Mouse (Mus musculus): ENCODE data around the gene Cmtm3. TPM values are rescaled to one million over a fixed set of nuclear protein-coding genes. Genes with fewer than 3 reads are reported as not detected.

Cmtm3 gene
- polyA plus RNA-seq, 1 experiment from 2014 or later = 75.8 TPM

DNA sequence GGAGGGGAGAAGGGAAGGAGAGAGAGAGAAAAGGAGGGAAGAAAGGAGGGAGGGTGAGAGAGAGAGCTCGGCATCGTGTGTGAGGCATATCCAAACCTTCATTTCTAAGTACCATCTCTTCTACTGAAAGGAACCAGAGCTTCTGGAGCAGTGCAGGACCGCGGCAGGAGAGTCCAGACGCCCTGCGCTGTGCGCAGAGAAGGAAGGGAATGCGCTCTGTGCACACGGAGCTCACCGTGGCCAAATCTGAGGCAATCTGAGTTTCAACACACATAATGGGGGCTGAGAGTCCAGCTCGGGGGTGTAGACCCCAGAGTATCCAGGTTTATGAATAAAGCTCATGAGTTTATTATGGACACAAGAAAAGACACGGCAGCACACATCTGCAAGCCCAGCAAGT, 30.4 kb downstream of the Cmtm3 start:
- WGBS = 86% methylated on average over 12 of the region's 12 CpGs
- no peak for DNase-seq (ENCODE audit: low spot score)

DNA sequence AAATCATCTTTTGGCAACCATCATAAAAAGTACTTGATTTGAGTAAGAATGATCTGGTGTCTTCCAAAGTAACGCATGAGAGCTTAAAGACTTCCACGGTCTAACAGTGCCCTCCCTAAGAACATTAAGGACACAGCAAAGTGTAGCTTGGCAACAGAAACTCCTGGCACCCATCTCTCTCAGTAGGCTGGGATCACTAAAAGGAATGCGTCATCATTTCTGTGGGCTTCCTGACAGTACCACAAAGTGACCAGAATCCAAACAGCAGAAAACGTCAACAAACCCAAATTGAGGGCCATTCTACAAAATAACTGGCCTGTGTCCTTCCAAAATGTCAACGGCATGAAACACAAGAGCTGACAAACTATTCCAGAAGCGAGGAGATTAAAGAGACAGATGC, 30.9 kb downstream of the Cmtm3 start:
- H3K9me3 ChIP-seq (ENCODE audit: control insufficient read depth, low read length) = no peaks in the 10 kb centered on the region
- ATAC-seq (ENCODE audit: insufficient number of reproducible peaks, low FRiP score, low TSS enrichment, low read depth) = no peak
- H3K4me2 ChIP-seq (ENCODE audit: low read depth, severe bottlenecking) = no peak overlapping the region
- no peak overlapping the region for H3K27ac ChIP-seq (replicated peaks; ENCODE audit: low read depth, low read length)
- no peaks in the 10 kb centered on the region for H3K36me3 ChIP-seq (ENCODE audit: control insufficient read depth, insufficient read depth, low read length)
- no peak overlapping the region for H3K9ac ChIP-seq (ENCODE audit: low read length)
- H3K4me1 ChIP-seq (ENCODE audit: control insufficient read depth, insufficient read depth, low read length) = peaks cover 1% of the 10 kb centered on the region; the same call in 1 of the 2 replicates
- 77% methylated on average over 6 of the region's 6 CpGs for WGBS
- no peaks in the 10 kb centered on the region for H3K27me3 ChIP-seq (ENCODE audit: control insufficient read depth, insufficient read depth, low read length)
- H3K4me3 ChIP-seq (ENCODE audit: low read depth, low read length) = no peak overlapping the region
- no peak for DNase-seq (ENCODE audit: low spot score)

More for the DNA sequence above, 30.4 kb downstream of the Cmtm3 start:
- no peak overlapping the region for H3K4me2 ChIP-seq (ENCODE audit: low read depth, severe bottlenecking)
- no peak for ATAC-seq (ENCODE audit: insufficient number of reproducible peaks, low FRiP score, low TSS enrichment, low read depth)
- H3K4me1 ChIP-seq (ENCODE audit: control insufficient read depth, insufficient read depth, low read length) = no peaks in the 10 kb centered on the region
- H3K4me3 ChIP-seq (ENCODE audit: low read depth, low read length) = no peak overlapping the region
- no peaks in the 10 kb centered on the region for H3K27me3 ChIP-seq (ENCODE audit: control insufficient read depth, insufficient read depth, low read length)
- H3K27ac ChIP-seq (replicated peaks; ENCODE audit: low read depth, low read length) = no peak overlapping the region
- no peaks in the 10 kb centered on the region for H3K9me3 ChIP-seq (ENCODE audit: control insufficient read depth, low read length)
- H3K9ac ChIP-seq (ENCODE audit: low read length) = no peak overlapping the region
- H3K36me3 ChIP-seq (ENCODE audit: control insufficient read depth, insufficient read depth, low read length) = no peaks in the 10 kb centered on the region

DNA sequence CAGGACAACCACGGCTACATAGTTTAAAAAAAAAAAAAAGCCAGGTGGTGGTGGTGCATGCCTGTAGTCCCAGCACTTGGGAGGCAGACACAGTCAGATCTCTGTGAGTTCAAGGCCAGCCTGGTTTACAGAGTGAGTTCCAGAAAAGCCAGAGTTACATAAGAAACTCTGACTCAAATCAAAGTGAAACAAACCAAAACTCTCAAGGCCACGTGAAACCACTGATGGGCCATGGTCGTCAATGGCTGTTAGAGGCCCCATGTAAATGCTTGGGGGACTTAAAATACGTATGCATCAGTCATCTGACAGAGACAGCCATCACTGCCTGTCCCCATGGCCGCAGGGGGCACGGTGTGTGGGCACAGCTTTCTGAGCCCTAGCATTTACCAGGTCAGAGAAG, 31.9 kb downstream of the Cmtm3 start:
- Histone ChIP-seq H3K27ac (replicated peaks; ENCODE audit: low read depth, low read length) (no peak overlapping the region), H3K9me3 (ENCODE audit: control insufficient read depth, low read length) (no peaks in the 10 kb centered on the region), H3K4me3 (ENCODE audit: low read depth, low read length) (no peak overlapping the region), H3K9ac (ENCODE audit: low read length) (no peak overlapping the region), H3K27me3 (ENCODE audit: control insufficient read depth, insufficient read depth, low read length) (no peaks in the 10 kb centered on the region), H3K4me2 (ENCODE audit: low read depth, severe bottlenecking) (no peak overlapping the region), H3K4me1 (ENCODE audit: control insufficient read depth, insufficient read depth, low read length) (peaks cover 4% of the 10 kb centered on the region), H3K36me3 (ENCODE audit: control insufficient read depth, insufficient read depth, low read length) (no peaks in the 10 kb centered on the region)
- WGBS = 89% methylated on average over 6 of the region's 6 CpGs
- DNase-seq (ENCODE audit: low spot score) = no peak
- ATAC-seq (ENCODE audit: insufficient number of reproducible peaks, low FRiP score, low TSS enrichment, low read depth) = no peak

DNA sequence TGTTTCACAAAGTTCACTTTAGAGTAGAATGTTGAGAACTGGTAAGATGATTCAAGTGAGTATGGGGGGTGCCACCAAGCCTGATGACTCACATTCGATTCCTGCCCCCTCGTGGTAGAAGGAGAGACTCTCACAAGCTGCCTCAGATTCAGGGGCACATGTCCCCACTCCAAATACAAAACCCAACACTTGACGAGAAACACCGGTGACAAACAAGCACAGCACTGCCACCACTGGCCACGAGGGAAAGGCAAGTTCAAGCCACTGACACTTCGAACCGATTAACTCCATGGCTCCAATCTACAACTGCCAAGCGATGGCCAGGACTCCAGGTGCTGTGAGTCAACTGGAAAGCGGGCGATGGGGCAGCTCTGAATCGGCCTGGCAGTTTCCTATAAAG, 34.6 kb downstream of the Cmtm3 start:
- no peaks in the 10 kb centered on the region for H3K9me3 ChIP-seq (ENCODE audit: control insufficient read depth, low read length)
- H3K36me3 ChIP-seq (ENCODE audit: control insufficient read depth, insufficient read depth, low read length) = no peaks in the 10 kb centered on the region
- no peak overlapping the region for H3K27ac ChIP-seq (replicated peaks; ENCODE audit: low read depth, low read length)
- H3K9ac ChIP-seq (ENCODE audit: low read length) = no peak overlapping the region
- DNase-seq (ENCODE audit: low spot score) = no peak
- no peak overlapping the region for H3K4me2 ChIP-seq (ENCODE audit: low read depth, severe bottlenecking)
- H3K4me1 ChIP-seq (ENCODE audit: control insufficient read depth, insufficient read depth, low read length) = peaks cover 4% of the 10 kb centered on the region
- no peak overlapping the region for H3K4me3 ChIP-seq (ENCODE audit: low read depth, low read length)
- no peaks in the 10 kb centered on the region for H3K27me3 ChIP-seq (ENCODE audit: control insufficient read depth, insufficient read depth, low read length)
- WGBS = 86% methylated on average over 11 of the region's 11 CpGs
- ATAC-seq (ENCODE audit: insufficient number of reproducible peaks, low FRiP score, low TSS enrichment, low read depth) = no peak

DNA sequence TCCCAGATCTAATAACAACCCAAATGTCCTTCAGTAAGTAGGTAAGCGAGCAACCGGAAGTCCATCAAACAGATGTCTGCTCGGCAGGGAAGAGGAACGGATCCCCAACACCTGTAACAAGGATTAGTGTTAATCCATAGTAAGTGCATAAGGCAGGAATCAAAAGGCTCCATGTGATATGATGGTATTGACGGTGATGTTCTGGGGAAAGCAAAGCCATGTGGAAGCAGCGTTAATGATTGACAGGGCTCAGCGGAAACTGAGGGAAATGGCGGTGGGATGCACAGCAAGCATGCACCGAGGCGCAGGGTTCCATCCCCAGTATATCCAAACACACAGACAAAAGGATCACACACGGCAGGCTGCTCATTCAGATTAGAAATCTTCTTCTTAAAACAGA, 35.1 kb downstream of the Cmtm3 start:
- no peaks in the 10 kb centered on the region for H3K27me3 ChIP-seq (ENCODE audit: control insufficient read depth, insufficient read depth, low read length)
- DNase-seq (ENCODE audit: low spot score) (no peak), ATAC-seq (ENCODE audit: insufficient number of reproducible peaks, low FRiP score, low TSS enrichment, low read depth) (no peak)
- no peak overlapping the region for H3K9ac ChIP-seq (ENCODE audit: low read length)
- no peaks in the 10 kb centered on the region for H3K36me3 ChIP-seq (ENCODE audit: control insufficient read depth, insufficient read depth, low read length)
- no peak overlapping the region for H3K4me2 ChIP-seq (ENCODE audit: low read depth, severe bottlenecking)
- H3K27ac ChIP-seq (replicated peaks; ENCODE audit: low read depth, low read length) = no peak overlapping the region
- WGBS = 83% methylated on average over 11 of the region's 11 CpGs
- no peaks in the 10 kb centered on the region for H3K9me3 ChIP-seq (ENCODE audit: control insufficient read depth, low read length)
- H3K4me3 ChIP-seq (ENCODE audit: low read depth, low read length) = no peak overlapping the region
- peaks cover 4% of the 10 kb centered on the region for H3K4me1 ChIP-seq (ENCODE audit: control insufficient read depth, insufficient read depth, low read length)

DNA sequence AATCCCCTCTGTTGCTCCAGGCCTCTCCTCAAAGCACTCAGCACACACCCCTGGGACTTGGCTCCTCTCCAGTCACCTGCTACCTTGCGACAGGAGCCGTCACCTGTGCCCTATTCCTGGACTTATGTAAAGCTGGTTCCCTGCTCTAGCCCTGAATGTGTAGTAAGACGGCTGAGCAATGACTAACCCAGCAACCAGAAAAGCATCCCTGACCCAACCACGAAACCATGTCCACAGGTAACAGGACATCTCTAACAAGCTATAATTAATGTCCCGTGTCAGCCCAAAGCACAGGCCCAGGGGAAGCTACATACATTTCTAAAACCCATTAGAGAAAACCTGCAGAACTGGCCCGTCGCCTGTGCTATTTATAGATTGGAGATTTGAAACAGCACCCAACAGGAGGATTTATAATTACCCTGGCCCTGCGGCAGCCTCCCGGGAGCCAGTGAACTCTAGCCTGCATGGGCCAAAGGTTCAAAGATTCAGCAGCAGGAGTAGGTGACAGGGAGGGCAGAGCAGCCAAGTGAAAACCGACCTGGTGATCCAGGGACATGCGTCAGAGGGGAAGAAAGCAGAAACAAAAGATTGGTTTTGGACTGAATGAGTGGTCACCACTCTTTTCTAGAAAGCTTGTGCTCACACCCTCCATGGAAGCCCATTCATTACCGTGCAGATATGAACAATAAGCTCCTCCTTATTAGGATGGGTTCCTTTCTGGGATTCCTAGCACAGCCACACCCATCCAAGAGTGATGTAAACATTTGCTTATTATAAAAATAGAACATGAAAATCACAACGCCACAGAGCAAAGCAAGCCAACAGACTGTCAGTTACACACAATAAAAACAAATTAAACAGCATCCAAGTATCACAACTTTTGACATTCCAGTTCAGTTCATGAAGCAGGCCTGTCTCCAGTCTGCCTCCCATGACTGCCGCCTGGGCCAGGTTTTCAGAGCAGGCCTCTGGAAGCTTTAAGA, 35.9 kb downstream of the Cmtm3 start:
- Histone ChIP-seq H3K4me1 (ENCODE audit: control insufficient read depth, insufficient read depth, low read length) (peaks cover 4% of the 10 kb centered on the region), H3K4me3 (ENCODE audit: low read depth, low read length) (no peak overlapping the region), H3K36me3 (ENCODE audit: control insufficient read depth, insufficient read depth, low read length) (no peaks in the 10 kb centered on the region), H3K9me3 (ENCODE audit: control insufficient read depth, low read length) (no peaks in the 10 kb centered on the region), H3K27me3 (ENCODE audit: control insufficient read depth, insufficient read depth, low read length) (no peaks in the 10 kb centered on the region), H3K4me2 (ENCODE audit: low read depth, severe bottlenecking) (no peak overlapping the region), H3K27ac (replicated peaks; ENCODE audit: low read depth, low read length) (no peak overlapping the region), H3K9ac (ENCODE audit: low read length) (no peak overlapping the region)
- 58% methylated on average over 14 of the region's 14 CpGs for WGBS
- no peak for ATAC-seq (ENCODE audit: insufficient number of reproducible peaks, low FRiP score, low TSS enrichment, low read depth)
- DNase-seq (ENCODE audit: low spot score) = peak; percentile 34

DNA sequence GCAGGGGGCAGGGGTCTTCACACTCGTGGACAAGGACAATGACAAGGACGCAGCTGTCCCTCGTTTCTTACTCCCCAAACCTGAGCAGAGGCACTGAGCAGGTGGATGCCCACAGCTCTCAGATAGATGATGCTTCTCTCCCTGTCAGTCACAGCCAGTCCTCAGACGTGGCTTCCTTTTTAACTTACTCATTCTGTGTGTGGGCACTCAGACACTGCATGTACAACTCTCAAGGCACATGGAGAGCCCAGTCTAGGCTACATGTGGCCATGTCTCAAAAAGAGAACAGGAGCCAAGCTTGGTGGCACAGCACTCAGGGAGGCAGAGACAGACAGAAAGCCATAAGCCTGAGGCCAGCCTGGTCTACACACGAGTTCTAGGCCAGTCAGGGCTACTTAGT, 36.7 kb downstream of the Cmtm3 start:
- DNase-seq (ENCODE audit: low spot score) (no peak), ATAC-seq (ENCODE audit: insufficient number of reproducible peaks, low FRiP score, low TSS enrichment, low read depth) (no peak)
- Histone ChIP-seq H3K9ac (ENCODE audit: low read length) (no peak overlapping the region), H3K4me3 (ENCODE audit: low read depth, low read length) (no peak overlapping the region), H3K27ac (replicated peaks; ENCODE audit: low read depth, low read length) (no peak overlapping the region), H3K9me3 (ENCODE audit: control insufficient read depth, low read length) (no peaks in the 10 kb centered on the region), H3K27me3 (ENCODE audit: control insufficient read depth, insufficient read depth, low read length) (no peaks in the 10 kb centered on the region), H3K4me2 (ENCODE audit: low read depth, severe bottlenecking) (no peak overlapping the region), H3K36me3 (ENCODE audit: control insufficient read depth, insufficient read depth, low read length) (no peaks in the 10 kb centered on the region), H3K4me1 (ENCODE audit: control insufficient read depth, insufficient read depth, low read length) (peaks cover 4% of the 10 kb centered on the region)
- 71% methylated on average over 5 of the region's 5 CpGs for WGBS

DNA sequence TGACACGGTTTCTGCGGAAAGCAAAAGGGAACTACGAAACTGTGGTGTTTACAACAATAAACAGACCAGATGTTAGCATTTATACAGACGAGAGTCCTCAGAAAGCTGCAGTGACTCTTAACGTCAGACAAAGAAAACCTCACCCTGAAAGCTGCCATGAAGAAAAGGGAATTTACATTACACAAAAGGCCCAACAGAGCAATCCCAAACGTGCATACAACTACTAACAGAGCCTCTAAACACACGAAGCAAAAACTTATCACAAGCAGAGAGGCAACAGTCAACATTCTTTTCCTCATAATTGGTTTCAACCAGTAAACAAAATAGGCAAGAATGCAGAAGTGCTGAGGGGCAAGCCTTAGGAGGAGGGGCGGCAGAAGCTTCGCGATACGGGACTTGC, 37.5 kb downstream of the Cmtm3 start:
- Histone ChIP-seq H3K27me3 (ENCODE audit: control insufficient read depth, insufficient read depth, low read length) (no peaks in the 10 kb centered on the region), H3K36me3 (ENCODE audit: control insufficient read depth, insufficient read depth, low read length) (no peaks in the 10 kb centered on the region), H3K9ac (ENCODE audit: low read length) (no peak overlapping the region), H3K4me1 (ENCODE audit: control insufficient read depth, insufficient read depth, low read length) (peaks cover 4% of the 10 kb centered on the region), H3K4me2 (ENCODE audit: low read depth, severe bottlenecking) (no peak overlapping the region), H3K9me3 (ENCODE audit: control insufficient read depth, low read length) (no peaks in the 10 kb centered on the region), H3K27ac (replicated peaks; ENCODE audit: low read depth, low read length) (no peak overlapping the region), H3K4me3 (ENCODE audit: low read depth, low read length) (no peak overlapping the region)
- ATAC-seq (ENCODE audit: insufficient number of reproducible peaks, low FRiP score, low TSS enrichment, low read depth) = no peak
- 59% methylated on average over 11 of the region's 11 CpGs for WGBS
- DNase-seq (ENCODE audit: low spot score) = no peak

All from limb, embryonic 11.5 days (tissue).